13 mouse cellular contexts compared by ENCODE assay signal in genomic region chr1:135624646-135625045, GRCm38 (mm10).
"Had no signal": no experiment of that assay in that cellular context is flagged by ENCODE, and none has a peak within 500 bp of the region (broad histone marks: within the 10 kb centered on the region; RNA-seq: fewer than 3 reads in every experiment).

No protein-coding gene starts in this region.

- H3K9ac ChIP-seq: kidney, embryonic 15.5 days; liver, embryonic 15.5 days had no signal

- DNase-seq: kidney, adult 2 months; kidney, postnatal 25 days; lung, adult 2 months; lung, postnatal 36 days; right cerebral cortex, postnatal 14 days; thymus, adult 18-20 months; thymus, postnatal 14 days had no signal

- H3K9me3 ChIP-seq: kidney, embryonic 15.5 days; limb, embryonic 10.5 days; liver, embryonic 15.5 days had no signal

- ATAC-seq: lung, postnatal 0 days had no signal

- H3K27me3 ChIP-seq: kidney, embryonic 15.5 days; liver, embryonic 15.5 days had no signal

- H3K4me3 ChIP-seq: kidney, embryonic 15.5 days; left cerebral cortex, adult 2 months; limb, embryonic 10.5 days; liver, embryonic 15.5 days had no signal

- H3K4me2 ChIP-seq: kidney, embryonic 15.5 days; liver, embryonic 11.5 days; liver, embryonic 15.5 days had no signal

- H3K27ac ChIP-seq: kidney, embryonic 15.5 days; left cerebral cortex, adult 2 months; limb, embryonic 10.5 days; liver, embryonic 15.5 days had no signal

- H3K36me3 ChIP-seq: kidney, embryonic 15.5 days; limb, embryonic 10.5 days; liver, embryonic 15.5 days had no signal
